Mouse (Mus musculus) G1E (cell line): Measurements from ENCODE around the gene Srf. TPM values are rescaled to one million over a fixed set of nuclear protein-coding genes. Genes with fewer than 3 reads are reported as not detected.
A peak's percentile ranks its signal among the peaks of the same experiment; 100 is the strongest.

Experiments
- ATAC-seq: 2 replicates; pipeline ENCODE4 v1.8.0; 2016; ENCODE audit warnings: mild to moderate bottlenecking; ENCODE audit not compliant: insufficient number of reproducible peaks, poor library complexity, low FRiP score, severe bottlenecking; ENCODE audit errors: extremely low read depth
- DNase-seq: peaks from one replicate; pipeline ENCODE4 v3.0.0; 2012; ENCODE audit warnings: low spot score
- H3K27me3 ChIP-seq: 2 replicates; pipeline ENCODE4 v1.6.1; 2012; ENCODE audit warnings: mild to moderate bottlenecking, low read length, inconsistent platforms; ENCODE audit not compliant: insufficient read depth
- H3K36me3 ChIP-seq: replicated peaks from 2 replicates; pipeline ENCODE3; 2012; ENCODE audit warnings: mild to moderate bottlenecking, inconsistent platforms
- H3K4me1 ChIP-seq: 2 replicates; pipeline ENCODE4 v1.6.1; 2012; ENCODE audit warnings: low read depth, low read length, inconsistent platforms, mixed read lengths; ENCODE audit not compliant: insufficient read depth
- H3K4me3 ChIP-seq: 2 replicates; pipeline ENCODE4 v1.5.1; 2012; ENCODE audit warnings: low read depth, mild to moderate bottlenecking, inconsistent platforms, low read length, moderate library complexity, mixed read lengths
- H3K9me3 ChIP-seq: replicated peaks from 2 replicates; pipeline ENCODE4 v1.6.1; 2012; ENCODE audit warnings: inconsistent platforms
- CTCF ChIP-seq: IDR thresholded peaks from 2 replicates; pipeline ENCODE4 v1.5.1; 2012; ENCODE audit warnings: low read depth, low read length, inconsistent platforms, mixed read lengths
- GATA1 ChIP-seq: IDR thresholded peaks from 2 replicates; pipeline ENCODE4 v1.6.1; 2012; ENCODE audit warnings: borderline replicate concordance, low read length, inconsistent platforms, mixed read lengths
- GATA2 ChIP-seq: IDR thresholded peaks from 2 replicates; pipeline ENCODE4 v1.6.1; 2012; ENCODE audit warnings: low read depth, low read length, inconsistent platforms, borderline replicate concordance
- POLR2AphosphoS5 ChIP-seq: IDR thresholded peaks from 2 replicates; pipeline ENCODE4 v1.6.1; 2012; ENCODE audit warnings: low read depth, low read length, inconsistent platforms; ENCODE audit not compliant: insufficient replicate concordance
- TAL1 ChIP-seq: conservative IDR thresholded peaks from 2 replicates; pipeline ENCODE4 v1.6.1; 2012; ENCODE audit warnings: low read depth, low read length, inconsistent platforms, mixed read lengths
- polyA plus RNA-seq: library from polyadenylated mRNA; stranded (reverse); fragments of >175 nt; gene quantifications from 2 replicates; pipeline ENCODE4 v1.2.3, GENCODE M21; 2012
- total RNA-seq, 2 experiments: library from RNA; stranded (forward) in 1 of 2; stranded (reverse) in 1 of 2; fragments of 200-1000 nt in 1 of 2; fragments of >200 nt in 1 of 2; fragmentation: Nextera tagmentation in 1 of 2; gene quantifications; 2 replicates each; pipeline ENCODE4 v1.2.3; 2014 to 2017

Gene Srf
- total and polyA plus RNA-seq, 3 experiments = 18.4 to 113 (median 52.7) TPM

- no peaks in the 10 kb centered on the region for H3K4me1 ChIP-seq
- ATAC-seq = no peak
- no peaks in the 10 kb centered on the region for H3K36me3 ChIP-seq
- H3K4me3 ChIP-seq = peak overlapping the region; percentile 9; the same call in 1 of the 2 replicates
- TF ChIP-seq GATA2 = no peak
- no peak for TF ChIP-seq CTCF
- no peak for TF ChIP-seq GATA1
- no peak for TF ChIP-seq TAL1
- DNase-seq = no peak
- no peaks in the 10 kb centered on the region for H3K9me3 ChIP-seq
- H3K27me3 ChIP-seq = peaks cover 20% of the 10 kb centered on the region; the same call in 1 of the 2 replicates
Observed at GRCm38 (mm10) chr17:46589635-46590314, 33.8 kb upstream of the Srf start.

DNA sequence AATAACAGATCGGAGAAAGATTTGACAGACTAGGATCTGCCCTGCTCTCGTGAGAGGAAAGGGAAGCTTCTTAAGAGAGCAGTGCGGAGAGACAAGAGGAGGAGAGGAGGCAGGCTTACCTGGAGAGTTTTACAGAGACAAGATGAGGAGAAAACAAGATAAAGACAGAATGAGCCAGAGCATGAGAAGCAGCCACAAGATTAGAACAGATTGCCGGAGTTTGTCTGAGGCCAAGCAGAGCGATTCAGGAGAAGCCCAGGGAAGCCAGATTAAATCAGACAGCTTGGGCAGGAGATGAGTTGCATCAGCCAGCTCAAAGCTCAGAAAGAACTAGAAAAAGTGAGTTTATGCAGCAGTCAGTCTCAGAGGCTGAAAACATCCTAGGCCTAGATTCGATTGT lies 32.9 kb upstream of the Srf start:
- no peaks in the 10 kb centered on the region for H3K9me3 ChIP-seq
- DNase-seq (no peak), ATAC-seq (no peak)
- no peak overlapping the region for H3K4me3 ChIP-seq
- no peak for TF ChIP-seq TAL1
- TF ChIP-seq POLR2AphosphoS5 = no peak
- TF ChIP-seq GATA1 = no peak
- no peak for TF ChIP-seq CTCF
- no peak for TF ChIP-seq GATA2
- no peaks in the 10 kb centered on the region for H3K36me3 ChIP-seq
- H3K27me3 ChIP-seq = peaks cover 17% of the 10 kb centered on the region; the same call in 1 of the 2 replicates
- no peaks in the 10 kb centered on the region for H3K4me1 ChIP-seq

- H3K4me1 ChIP-seq = no peaks in the 10 kb centered on the region
- DNase-seq (no peak), ATAC-seq (no peak)
- no peaks in the 10 kb centered on the region for H3K9me3 ChIP-seq
- no peaks in the 10 kb centered on the region for H3K36me3 ChIP-seq
- TF ChIP-seq TAL1 (no peak), GATA2 (no peak), GATA1 (no peak), POLR2AphosphoS5 (no peak), CTCF (no peak)
- H3K4me3 ChIP-seq = no peak overlapping the region
- H3K27me3 ChIP-seq = peaks cover 17% of the 10 kb centered on the region; the same call in 1 of the 2 replicates
Observed at GRCm38 (mm10) chr17:46588173-46588572, 32.2 kb upstream of the Srf start.

DNA sequence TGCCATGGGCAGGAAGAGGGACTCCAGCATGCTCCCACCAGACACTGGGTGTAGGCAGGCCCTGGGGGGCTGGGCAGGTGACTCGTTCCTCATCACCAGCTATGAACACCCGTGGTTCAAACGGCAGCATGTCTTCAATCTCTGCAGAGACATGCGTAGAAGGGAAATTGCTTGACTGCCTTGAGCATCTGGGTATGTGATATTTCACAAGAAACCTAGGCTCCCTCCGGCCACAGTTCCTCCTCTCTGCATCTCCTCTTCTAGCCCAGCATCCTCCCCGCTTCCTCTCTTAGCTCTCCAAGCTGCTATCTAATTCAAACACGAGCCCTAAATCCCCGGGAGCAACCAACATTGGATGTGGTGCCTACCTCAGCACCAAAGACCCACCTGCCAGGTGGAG lies 30.4 kb upstream of the Srf start:
- no peaks in the 10 kb centered on the region for H3K9me3 ChIP-seq
- no peak overlapping the region for H3K4me3 ChIP-seq
- H3K4me1 ChIP-seq = no peaks in the 10 kb centered on the region
- ATAC-seq (no peak), DNase-seq (no peak)
- H3K36me3 ChIP-seq = no peaks in the 10 kb centered on the region
- TF ChIP-seq GATA2 = no peak
- TF ChIP-seq GATA1 = no peak
- TF ChIP-seq CTCF = no peak
- no peak for TF ChIP-seq TAL1
- no peak for TF ChIP-seq POLR2AphosphoS5
- peaks cover 25% of the 10 kb centered on the region for H3K27me3 ChIP-seq

- ATAC-seq = no peak
- no peaks in the 10 kb centered on the region for H3K36me3 ChIP-seq
Observed at GRCm38 (mm10) chr17:46578650-46579049, 22.7 kb upstream of the Srf start.

DNA sequence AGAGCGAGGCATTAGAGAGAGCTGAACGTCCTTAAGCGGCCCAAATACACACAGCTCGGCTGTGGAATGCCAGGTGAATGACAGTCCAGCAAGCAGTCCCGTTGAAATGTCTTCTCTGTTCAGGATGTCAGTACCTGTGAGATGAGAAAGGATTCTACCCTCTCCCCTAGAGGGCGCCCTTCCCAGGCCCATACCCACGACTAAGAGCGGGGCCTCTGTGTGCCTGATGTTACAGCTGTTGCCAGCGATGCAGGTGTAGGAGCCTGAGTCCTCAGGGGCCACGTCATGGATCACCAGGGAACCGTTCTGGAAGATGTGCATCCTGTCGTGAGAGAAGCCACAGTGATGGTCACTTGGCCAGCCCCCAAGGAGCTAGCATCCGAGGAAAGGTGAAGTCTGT lies 20.1 kb upstream of the Srf start:
- Histone ChIP-seq H3K27me3 (peaks cover 44% of the 10 kb centered on the region), H3K9me3 (peaks cover 4% of the 10 kb centered on the region; the same call in 1 of the 2 replicates), H3K36me3 (no peaks in the 10 kb centered on the region), H3K4me1 (0 out of 2 replicates have a peak, but pooled peaks cover 2% of the 10 kb centered on the region), H3K4me3 (no peak overlapping the region)
- ATAC-seq = no peak
- no peak for TF ChIP-seq GATA2
- no peak for TF ChIP-seq TAL1
- TF ChIP-seq POLR2AphosphoS5 = no peak
- peak; percentile 33; the same call in 1 of the 2 replicates for TF ChIP-seq CTCF
- peak; percentile 16 for DNase-seq

More at GRCm38 (mm10) chr17:46578650-46579049, 22.7 kb upstream of the Srf start:
- no peak for DNase-seq
- TF ChIP-seq GATA2 = no peak
- TF ChIP-seq GATA1 = no peak
- TF ChIP-seq TAL1 = no peak
- TF ChIP-seq CTCF = no peak
- no peak for TF ChIP-seq POLR2AphosphoS5
- peaks cover 36% of the 10 kb centered on the region for H3K27me3 ChIP-seq
- peaks cover 4% of the 10 kb centered on the region; the same call in 1 of the 2 replicates for H3K9me3 ChIP-seq
- no peak overlapping the region for H3K4me3 ChIP-seq
- 0 out of 2 replicates have a peak, but pooled peaks cover 2% of the 10 kb centered on the region for H3K4me1 ChIP-seq

DNA sequence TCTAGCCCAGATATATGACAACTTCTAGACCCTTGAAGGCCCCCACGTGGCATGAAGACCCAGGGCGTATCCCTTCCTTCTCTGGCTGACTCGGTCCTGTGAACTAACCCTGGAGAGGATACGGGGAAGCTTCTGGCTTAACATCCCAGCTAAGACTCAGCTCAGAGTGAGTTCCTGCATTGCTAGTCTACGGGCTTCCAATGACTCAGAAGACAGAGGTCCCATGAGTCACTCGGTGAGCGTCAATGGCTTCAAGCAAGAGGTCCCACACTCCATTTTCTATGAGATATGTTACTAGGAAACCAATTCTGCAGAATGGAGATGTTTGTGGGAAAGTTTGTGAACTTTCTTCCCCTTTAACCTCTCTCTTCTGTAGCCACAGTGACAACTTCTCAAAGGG lies 18.6 kb upstream of the Srf start:
- no peak for TF ChIP-seq TAL1
- Histone ChIP-seq H3K27me3 (peaks cover 45% of the 10 kb centered on the region), H3K4me3 (no peak overlapping the region), H3K9me3 (no peaks in the 10 kb centered on the region), H3K4me1 (0 out of 2 replicates have a peak, but pooled peaks cover 2% of the 10 kb centered on the region), H3K36me3 (no peaks in the 10 kb centered on the region)
- no peak for ATAC-seq
- no peak for DNase-seq
